In the genomic region with DNA sequence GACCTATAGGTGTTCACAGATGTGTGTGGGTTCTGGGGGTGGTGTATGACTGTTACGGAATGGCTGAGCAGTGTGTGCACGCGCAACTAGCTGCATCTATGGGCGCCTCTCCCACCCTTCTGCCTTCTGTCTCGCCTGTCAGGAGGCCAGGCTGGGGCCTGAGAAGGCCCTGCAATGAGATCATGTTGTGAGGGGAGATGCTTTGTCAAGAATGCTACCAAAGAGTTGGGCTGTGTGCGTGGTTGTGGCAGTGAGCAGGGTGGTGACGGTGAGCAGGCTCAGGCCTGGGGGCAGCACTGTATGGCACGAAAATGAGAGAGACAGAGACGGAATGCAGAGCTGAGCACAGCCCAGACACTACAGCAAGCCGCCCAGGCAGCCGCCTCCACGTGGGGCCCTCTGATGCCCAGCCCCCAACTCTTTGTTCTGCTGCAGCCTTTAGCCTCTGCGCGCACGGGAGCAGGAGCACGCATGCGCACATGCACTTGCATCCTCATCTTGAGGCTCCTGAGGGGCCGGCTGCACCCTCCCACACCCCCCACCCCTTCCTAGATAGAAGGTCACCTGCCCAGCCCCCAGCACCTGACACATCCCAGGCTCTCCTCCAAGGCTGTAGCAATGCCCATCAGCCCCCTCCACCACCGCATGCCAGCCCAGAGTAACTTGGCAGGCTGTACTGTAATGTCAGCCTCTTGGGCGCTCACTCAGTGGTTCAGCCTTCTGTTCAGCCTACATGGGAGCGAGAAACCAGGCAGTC, we compare ENCODE assay signal across 8 mouse cellular contexts.
A peak's percentile ranks its signal among the peaks of the same experiment; 100 is the strongest.
DNase-seq lines count a peak whose midpoint lies in the region; ATAC-seq and TF ChIP-seq lines count a peak whose summit lies in the region.

No protein-coding gene starts in this region.

- peak; percentile 16; the same call in 1 of the 2 replicates for ATAC-seq in heart, embryonic 13.5 days (ENCODE audit: extremely low read depth, insufficient number of reproducible peaks, low FRiP score, low TSS enrichment)
- ATAC-seq in neural tube, embryonic 13.5 days (ENCODE audit: low read depth) = peak; percentile 86

- DNase-seq in layer of hippocampus, adult 11-12 months (ENCODE audit: low spot score) = peak; percentile 70
- DNase-seq in layer of hippocampus, adult 9-10 months (ENCODE audit: low spot score) = no peak
- DNase-seq in embryo, embryonic 10 days (ENCODE audit: low spot score) = peak; percentile 89
- peak; percentile 65 to 70 for DNase-seq in left cerebral cortex, adult 2 months (ENCODE audit: extremely low spot score in 1 of 2, low spot score in 2 of 2)
- no peak for DNase-seq in thymus, postnatal 14 days
- DNase-seq in thymus, postnatal 4 days = no peak

- peak overlapping the region; percentile 40 for H3K4me2 ChIP-seq in heart, embryonic 13.5 days
- peak overlapping the region; percentile 40 for H3K4me2 ChIP-seq in neural tube, embryonic 13.5 days

- intact Hi-C loops in left cerebral cortex, adult 2 months (cut with DNase I) = loop anchor here (2.0 kb wide), 1 partner anchor 21 kb away; no protein-coding TSS in a partner anchor

- peak overlapping the region; percentile 98 for H3K27ac ChIP-seq in heart, embryonic 13.5 days (replicated peaks)
- H3K27ac ChIP-seq in left cerebral cortex, adult 2 months = peak overlapping the region; percentile 86
- H3K27ac ChIP-seq in neural tube, embryonic 13.5 days (replicated peaks) = peak overlapping the region; percentile 99

- WGBS in heart, embryonic 13.5 days = 27% methylated on average over 21 of the region's 21 CpGs
- WGBS in neural tube, embryonic 13.5 days = 13% methylated on average over 21 of the region's 21 CpGs

- H3K9ac ChIP-seq in heart, embryonic 13.5 days = peak overlapping the region; percentile 78
- peak overlapping the region; percentile 67 for H3K9ac ChIP-seq in neural tube, embryonic 13.5 days

- no peaks in the 10 kb centered on the region for H3K27me3 ChIP-seq in heart, embryonic 13.5 days (replicated peaks)
- no peaks in the 10 kb centered on the region for H3K27me3 ChIP-seq in neural tube, embryonic 13.5 days

- H3K9me3 ChIP-seq in heart, embryonic 13.5 days = no peaks in the 10 kb centered on the region
- H3K9me3 ChIP-seq in neural tube, embryonic 13.5 days = no peaks in the 10 kb centered on the region

- peaks cover 69% of the 10 kb centered on the region for H3K4me1 ChIP-seq in heart, embryonic 13.5 days
- H3K4me1 ChIP-seq in neural tube, embryonic 13.5 days (replicated peaks) = peaks cover 86% of the 10 kb centered on the region

- H3K4me3 ChIP-seq in heart, embryonic 13.5 days = no peak overlapping the region
- no peak overlapping the region for H3K4me3 ChIP-seq in left cerebral cortex, adult 2 months
- H3K4me3 ChIP-seq in neural tube, embryonic 13.5 days = no peak overlapping the region

- TF ChIP-seq CTCF in left cerebral cortex, adult 2 months (IDR thresholded peaks at IDR 0.05) = no peak

- H3K36me3 ChIP-seq in heart, embryonic 13.5 days = peaks cover 46% of the 10 kb centered on the region
- peaks cover 27% of the 10 kb centered on the region for H3K36me3 ChIP-seq in neural tube, embryonic 13.5 days

Comparison
In these comparisons a context has a peak if more than half of its experiments do, and no peak if none do; other contexts are left out.
1. DNase-seq: peak in layer of hippocampus, adult 11-12 months (single experiment), embryo, embryonic 10 days (single experiment) and left cerebral cortex, adult 2 months (2 of 2); none in layer of hippocampus, adult 9-10 months (single experiment), thymus, postnatal 14 days (single experiment) and thymus, postnatal 4 days (single experiment).
2. Peak in every context shown above with its lines, with median percentiles within 50 percentile points of each other: H3K27ac ChIP-seq.